Mouse (Mus musculus) embryonic facial prominence, embryonic 11.5 days (tissue): ENCODE data around the gene Cd3eap. TPM values are rescaled to one million over a fixed set of nuclear protein-coding genes. Genes with fewer than 3 reads are reported as not detected.
A peak's percentile ranks its signal among the peaks of the same experiment; 100 is the strongest.

Source experiments
- ATAC-seq: fragments of 200-750 bp; cut with Nextera tagmentation; replicated peaks from 2 replicates; pipeline ENCODE4 v1.8.0; 2017; ENCODE audit warnings: low read depth; ENCODE audit not compliant: insufficient number of reproducible peaks, low FRiP score, low TSS enrichment
- DNase-seq: peaks from one replicate; pipeline ENCODE4 v3.0.0-alpha.2; 2015; ENCODE audit warnings: low spot score
- H3K27ac ChIP-seq: fragments of 300-500 bp; sonication (generic); replicated peaks from 2 replicates; pipeline ENCODE4 v1.5.1; 2014; ENCODE audit warnings: mild to moderate bottlenecking, low read depth, low read length, control low read depth
- H3K27me3 ChIP-seq: fragments of 300-500 bp; sonication (generic); 2 replicates; pipeline ENCODE4 v1.6.1; 2014; ENCODE audit warnings: mild to moderate bottlenecking, low read length, moderate library complexity, mixed read lengths; ENCODE audit not compliant: control insufficient read depth, insufficient read depth
- H3K36me3 ChIP-seq: fragments of 300-500 bp; sonication (generic); replicated peaks from 2 replicates; pipeline ENCODE4 v1.6.1; 2014; ENCODE audit warnings: low read depth, mild to moderate bottlenecking, low read length, moderate library complexity, mixed read lengths; ENCODE audit not compliant: control insufficient read depth, insufficient read depth
- H3K4me1 ChIP-seq: fragments of 300-500 bp; sonication (generic); 2 replicates; pipeline ENCODE4 v1.6.1; 2014; ENCODE audit warnings: low read length, mixed read lengths; ENCODE audit not compliant: control insufficient read depth, insufficient read depth
- H3K4me2 ChIP-seq: fragments of 300-500 bp; sonication (generic); 2 replicates; pipeline ENCODE4 v1.6.1; 2014; ENCODE audit warnings: low read depth, mild to moderate bottlenecking, control low read depth, low read length, moderate library complexity
- H3K4me3 ChIP-seq: fragments of 300-500 bp; sonication (generic); 2 replicates; pipeline ENCODE4 v1.5.1; 2014; ENCODE audit warnings: low read depth, low read length, control low read depth
- H3K9ac ChIP-seq: fragments of 300-500 bp; sonication (generic); replicated peaks from 2 replicates; pipeline ENCODE4 v1.6.1; 2014; ENCODE audit warnings: mild to moderate bottlenecking, control low read depth, low read length
- H3K9me3 ChIP-seq: fragments of 300-500 bp; sonication (generic); replicated peaks from 2 replicates; pipeline ENCODE4 v1.6.1; 2016; ENCODE audit warnings: mild to moderate bottlenecking, low read length, inconsistent platforms, mixed read lengths; ENCODE audit not compliant: control insufficient read depth
- WGBS: fragments of 180-500 bp; shearing (Covaris S2); extraction: QIAGEN DNeasy Blood & Tissue Kit; methylation state at CpG from one replicate; pipeline ENCODE4 v1.1.7; 2014; 5-methylcytosine and 5-hydroxymethylcytosine counted together
- polyA plus RNA-seq: library from polyadenylated mRNA; unstranded; fragments of >200 nt; fragmentation: Nextera tagmentation; extraction: Ambion mirVana; gene quantifications from 2 replicates; pipeline ENCODE4 v1.2.1, GENCODE M21; 2014

The Cd3eap gene
- polyA plus RNA-seq, 1 experiment from 2014 or later, result 20.1 TPM

DNA sequence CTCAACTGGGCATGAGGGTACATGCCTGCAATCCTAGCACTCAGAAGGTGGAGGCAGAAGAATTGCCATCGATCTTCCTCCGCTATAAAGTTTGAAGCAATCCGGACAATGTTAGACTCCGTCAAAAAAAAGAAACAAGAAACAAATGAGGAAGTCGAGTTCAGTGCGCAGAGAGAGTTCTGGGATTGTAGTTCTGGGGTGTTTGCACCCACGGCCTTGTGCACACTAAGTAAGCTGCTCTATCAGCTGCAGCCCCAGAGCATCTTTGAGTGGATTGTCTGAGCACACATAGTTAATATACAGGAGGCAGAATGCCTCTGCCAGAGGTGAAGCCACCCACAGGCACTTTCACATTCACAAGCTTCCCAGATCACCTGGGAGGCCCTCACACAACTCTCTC is 40.6 kb downstream of the Cd3eap start:
- no peak for DNase-seq
- Histone ChIP-seq H3K4me2 (no peak overlapping the region), H3K27me3 (no peaks in the 10 kb centered on the region), H3K27ac (no peak overlapping the region), H3K9ac (no peak overlapping the region), H3K4me1 (no peaks in the 10 kb centered on the region), H3K36me3 (no peaks in the 10 kb centered on the region), H3K9me3 (no peaks in the 10 kb centered on the region), H3K4me3 (no peak overlapping the region)
- ATAC-seq, result no peak
- 84% methylated on average over 7 of the region's 7 CpGs for WGBS

DNA sequence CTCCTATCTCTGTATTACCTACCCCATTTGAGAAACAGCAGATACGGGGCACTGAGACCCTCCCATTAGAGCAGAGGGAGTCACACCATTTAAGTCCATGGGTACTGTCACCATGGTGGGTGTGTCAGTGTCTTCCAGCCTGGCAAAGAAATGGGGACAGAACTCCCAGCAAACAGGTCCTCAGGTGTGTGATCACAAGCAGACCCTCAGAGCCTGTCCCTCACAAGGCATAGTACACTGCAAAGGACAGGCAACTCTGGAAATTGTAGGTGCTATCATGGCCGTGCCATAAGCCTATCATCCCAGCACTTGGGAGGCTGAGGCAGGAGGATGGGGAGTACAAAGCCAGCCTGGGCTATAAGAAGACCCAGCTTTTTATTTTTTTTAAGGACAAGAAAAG is 41.1 kb downstream of the Cd3eap start:
- 74% methylated on average over 2 of the region's 2 CpGs for WGBS
- H3K4me1 ChIP-seq, result no peaks in the 10 kb centered on the region
- H3K4me3 ChIP-seq, result no peak overlapping the region
- H3K9me3 ChIP-seq, result no peaks in the 10 kb centered on the region
- no peak for DNase-seq
- H3K4me2 ChIP-seq, result no peak overlapping the region
- no peaks in the 10 kb centered on the region for H3K36me3 ChIP-seq
- no peak for ATAC-seq
- no peaks in the 10 kb centered on the region for H3K27me3 ChIP-seq
- no peak overlapping the region for H3K27ac ChIP-seq
- H3K9ac ChIP-seq, result no peak overlapping the region

DNA sequence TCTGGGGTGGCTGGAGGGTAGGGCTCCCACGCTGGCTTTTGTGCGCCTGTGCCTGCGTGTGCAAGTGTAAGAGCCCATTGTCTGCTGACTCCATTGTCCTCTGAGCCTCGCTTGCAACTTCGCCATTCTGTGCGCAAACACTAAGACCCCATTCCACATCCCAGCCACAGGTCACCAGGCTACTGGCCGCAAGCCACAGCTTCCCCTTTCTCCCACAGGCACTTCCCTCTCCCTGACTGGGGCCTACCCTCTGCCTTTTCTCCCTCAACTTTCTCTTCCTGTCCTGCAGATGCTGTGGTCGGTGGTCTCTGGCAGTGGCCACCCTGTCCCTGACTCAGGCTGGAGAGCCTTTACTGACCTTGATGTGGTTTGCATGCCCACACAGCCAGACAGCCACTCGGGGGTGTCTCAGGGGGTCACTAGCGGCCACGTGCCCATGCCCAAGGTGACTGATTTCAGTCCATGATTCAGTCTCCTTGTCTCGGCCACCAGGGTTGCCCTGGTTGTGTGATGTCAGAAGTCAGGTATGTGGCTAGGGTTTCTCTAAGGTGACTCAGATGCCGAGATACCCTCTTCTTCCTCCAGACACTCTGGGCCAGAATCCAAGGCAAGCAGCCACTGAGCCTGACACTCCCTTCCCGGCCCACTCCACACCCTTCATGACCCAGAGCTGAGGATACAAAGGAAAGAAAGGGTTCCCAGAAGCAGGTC is 42.7 kb downstream of the Cd3eap start:
- no peak for DNase-seq
- no peak for ATAC-seq
- Histone ChIP-seq H3K4me3 (no peak overlapping the region), H3K27me3 (no peaks in the 10 kb centered on the region), H3K27ac (no peak overlapping the region), H3K4me1 (no peaks in the 10 kb centered on the region), H3K9ac (no peak overlapping the region; the same call in 1 of the 2 replicates), H3K36me3 (no peaks in the 10 kb centered on the region), H3K9me3 (no peaks in the 10 kb centered on the region), H3K4me2 (no peak overlapping the region; the same call in 1 of the 2 replicates)
- WGBS, result 57% methylated on average over 14 of the region's 14 CpGs

DNA sequence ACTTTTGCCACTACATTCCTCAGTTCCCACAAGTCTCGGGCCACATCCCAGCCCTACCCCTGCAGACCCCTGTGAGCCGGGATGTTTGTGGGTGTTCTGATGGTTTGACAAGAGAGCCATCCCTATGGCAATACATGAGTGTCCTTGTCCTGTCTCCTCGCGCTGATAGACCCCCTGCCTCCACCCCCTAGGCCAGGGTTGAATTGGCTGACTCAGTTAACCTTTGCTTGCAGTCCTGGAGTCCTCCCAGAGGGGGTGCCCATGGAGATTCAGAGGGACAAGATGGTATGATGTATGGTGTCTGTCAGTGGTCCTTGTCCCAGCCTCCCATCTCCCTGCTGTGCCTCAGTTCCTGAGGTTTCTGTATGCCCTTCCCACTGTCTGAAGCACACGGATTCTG is 45.2 kb downstream of the Cd3eap start:
- Histone ChIP-seq H3K27me3 (no peaks in the 10 kb centered on the region), H3K9ac (no peak overlapping the region), H3K4me3 (no peak overlapping the region), H3K27ac (no peak overlapping the region), H3K9me3 (no peaks in the 10 kb centered on the region), H3K4me2 (no peak overlapping the region), H3K4me1 (no peaks in the 10 kb centered on the region), H3K36me3 (no peaks in the 10 kb centered on the region)
- DNase-seq, result no peak
- 47% methylated on average over 5 of the region's 5 CpGs for WGBS
- ATAC-seq, result no peak

DNA sequence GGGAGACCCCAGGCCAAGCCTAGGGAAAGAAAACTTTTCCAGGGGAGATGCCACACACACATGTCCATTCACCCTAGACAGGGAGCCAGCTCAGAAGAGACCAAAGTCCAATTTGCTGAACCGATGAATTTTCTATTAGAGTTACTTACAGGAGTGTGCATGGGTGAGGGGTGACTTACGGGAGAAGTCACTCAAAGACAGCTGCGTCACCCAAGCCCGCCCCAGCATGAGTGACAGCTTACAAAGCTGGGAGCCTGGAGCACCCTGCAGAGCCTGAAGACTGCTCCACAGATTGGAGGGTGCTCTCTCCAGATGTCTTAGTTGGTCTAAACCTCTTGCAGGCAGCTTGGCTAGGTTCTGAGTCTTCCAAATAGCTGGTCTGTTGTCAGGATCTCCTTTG is 47.3 kb downstream of the Cd3eap start:
- H3K4me1 ChIP-seq, result no peaks in the 10 kb centered on the region
- WGBS, result 29% methylated on average over 4 of the region's 4 CpGs
- H3K27me3 ChIP-seq, result no peaks in the 10 kb centered on the region; the same call in 1 of the 2 replicates
- no peaks in the 10 kb centered on the region for H3K36me3 ChIP-seq
- H3K4me2 ChIP-seq, result no peak overlapping the region
- DNase-seq, result no peak
- ATAC-seq, result no peak
- no peak overlapping the region for H3K4me3 ChIP-seq
- no peaks in the 10 kb centered on the region for H3K9me3 ChIP-seq
- H3K27ac ChIP-seq, result no peak overlapping the region
- H3K9ac ChIP-seq, result no peak overlapping the region

DNA sequence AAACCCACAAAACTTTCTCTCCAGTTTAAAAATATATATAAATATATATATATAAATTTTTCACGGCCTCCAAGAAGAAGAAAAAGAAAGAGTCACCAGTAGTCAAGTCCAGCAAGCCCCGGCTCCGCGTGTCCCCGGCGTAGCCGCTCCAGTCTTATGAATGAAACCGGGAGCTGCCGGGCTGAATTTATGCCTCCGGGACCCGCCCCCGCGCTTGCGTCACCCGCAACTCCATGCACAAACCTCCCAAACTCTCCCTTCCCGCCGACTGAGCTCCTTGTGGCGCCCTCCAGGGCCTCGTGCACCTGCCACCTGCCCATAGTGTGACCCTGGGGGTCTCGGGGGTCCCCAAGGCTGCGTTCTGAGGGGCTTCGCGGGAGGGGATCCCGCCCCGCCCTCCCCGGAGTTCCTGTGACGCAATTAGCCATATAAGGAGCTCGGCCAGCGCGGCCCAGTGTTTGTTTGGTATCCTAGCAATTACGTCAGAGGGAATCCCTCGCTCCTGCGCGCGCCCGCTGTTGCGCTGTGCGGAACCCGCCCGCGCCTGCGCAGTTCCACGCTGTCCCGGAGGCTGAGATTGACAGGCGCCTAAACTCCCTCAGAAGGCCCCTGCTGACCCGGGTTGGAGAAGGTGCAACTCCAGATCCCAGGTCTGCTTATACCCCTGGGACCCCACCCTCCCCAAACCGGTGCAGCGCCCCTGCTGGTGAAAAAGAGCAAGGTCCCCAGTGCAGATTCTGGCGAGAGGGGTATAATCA is 49.2 kb downstream of the Cd3eap start, which contains the start of gene Fosb:
TSS of gene Fosb (minus strand) at position 168 of the 758 bp plus-strand sequence.
- Histone ChIP-seq H3K36me3 (no peaks in the 10 kb centered on the region), H3K9ac (peak within 1 kb of the TSS; percentile 26; the same call in 1 of the 2 replicates), H3K9me3 (no peaks in the 10 kb centered on the region), H3K27me3 (peaks cover 16% of the 10 kb centered on the region), H3K4me2 (peak within 1 kb of the TSS; percentile 75), H3K4me3 (peak within 1 kb of the TSS; percentile 58), H3K27ac (no peak within 1 kb of the TSS), H3K4me1 (no peaks in the 10 kb centered on the region)
- DNase-seq, result peak; percentile 97
- under 1% methylated on average over 49 of the region's 49 CpGs for WGBS
- ATAC-seq, result peak; percentile 78

DNA sequence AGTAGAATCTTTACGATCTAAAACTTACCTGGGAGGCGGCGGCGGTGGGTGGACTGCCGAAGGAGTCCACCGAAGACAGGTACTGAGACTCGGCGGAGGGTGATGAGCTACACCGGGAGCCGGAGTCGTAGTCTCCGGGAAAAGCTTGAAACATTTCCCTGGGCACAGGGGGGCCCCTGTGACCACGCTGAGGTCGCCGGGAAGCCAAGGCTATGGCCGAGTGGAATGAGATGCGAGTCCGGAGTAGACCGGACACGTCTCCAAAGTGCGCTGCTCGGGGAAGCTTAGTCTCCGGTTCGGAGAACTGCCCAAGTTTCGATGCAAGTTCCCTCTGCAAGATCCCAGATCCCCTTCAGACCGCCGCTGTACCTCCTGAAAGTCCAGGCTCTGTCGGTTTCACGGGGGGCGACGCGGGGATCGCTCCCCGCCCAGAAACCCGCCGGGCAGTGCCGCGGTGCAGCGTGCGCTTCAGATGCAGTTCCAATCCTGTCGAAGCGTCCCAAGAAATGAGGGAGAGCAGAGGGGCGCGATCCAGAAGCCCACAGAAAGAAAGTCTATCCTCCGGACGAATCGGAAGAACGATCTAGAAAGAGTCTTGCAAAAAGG is 49.9 kb downstream of the Cd3eap start:
- Histone ChIP-seq H3K9me3 (no peaks in the 10 kb centered on the region), H3K36me3 (no peaks in the 10 kb centered on the region), H3K4me2 (peak overlapping the region; percentile 75), H3K9ac (no peak overlapping the region), H3K27me3 (peaks cover 22% of the 10 kb centered on the region), H3K4me1 (peaks cover 6% of the 10 kb centered on the region), H3K27ac (no peak overlapping the region), H3K4me3 (peak overlapping the region; percentile 58)
- no peak for DNase-seq
- ATAC-seq, result no peak
- WGBS, result 1% methylated on average over 48 of the region's 48 CpGs
